In genomic region chr16:62855385-62855784, GRCm38 (mm10) we compare ENCODE assay signal across 12 mouse cellular contexts. TPM values are rescaled to one million over a fixed set of nuclear protein-coding genes. Genes with fewer than 3 reads are reported as not detected.
DNase-seq lines count a peak whose midpoint lies in the region; ATAC-seq and TF ChIP-seq lines count a peak whose summit lies in the region.
"Had no signal": no experiment of that assay in that cellular context is flagged by ENCODE, and none has a peak within 500 bp of the region (broad histone marks: within the 10 kb centered on the region; RNA-seq: fewer than 3 reads in every experiment).

No protein-coding gene starts in this region.

- H3K4me2 ChIP-seq in hindbrain, embryonic 16.5 days (ENCODE audit: low read length): no peak overlapping the region
- H3K4me2 ChIP-seq in lung, embryonic 15.5 days: peak overlapping the region; percentile 82

- TF ChIP-seq POLR2A in bone marrow, adult 2 months (IDR thresholded peaks at IDR 0.05; ENCODE audit: borderline replicate concordance, control insufficient read depth, low read depth, low read length): no peak

- H3K9me3 ChIP-seq in hindbrain, embryonic 10.5 days: no peaks in the 10 kb centered on the region
- H3K9me3 ChIP-seq in hindbrain, embryonic 16.5 days (ENCODE audit: control insufficient read depth, low read length): no peaks in the 10 kb centered on the region
- H3K9me3 ChIP-seq in lung, embryonic 15.5 days: no peaks in the 10 kb centered on the region
- H3K9me3 ChIP-seq: hindbrain, embryonic 15.5 days had no signal

- H3K4me1 ChIP-seq in hindbrain, embryonic 10.5 days (replicated peaks): peaks cover 14% of the 10 kb centered on the region; the same call in 1 of the 2 replicates
- no peaks in the 10 kb centered on the region for H3K4me1 ChIP-seq in hindbrain, embryonic 16.5 days (ENCODE audit: control insufficient read depth, insufficient read depth, low read depth, low read length)
- no peaks in the 10 kb centered on the region; the same call in 1 of the 2 replicates for H3K4me1 ChIP-seq in bone marrow, adult 2 months (ENCODE audit: control insufficient read depth, insufficient read depth, low read length)
- peaks cover 7% of the 10 kb centered on the region; the same call in 1 of the 2 replicates for H3K4me1 ChIP-seq in lung, embryonic 15.5 days

- peak; percentile 13 for DNase-seq in hindbrain, embryonic 10.5 days (ENCODE audit: low spot score)
- DNase-seq in ZHBTc4 (ENCODE audit: low read depth, low spot score): peak; percentile 32
- no peak for DNase-seq in c-Kit-positive CD71-positive TER-119-positive erythroid progenitor cells, embryonic 14.5 days (ENCODE audit: low spot score)
- no peak for DNase-seq in urinary bladder, postnatal 14 days (ENCODE audit: low spot score)
- DNase-seq: spleen, adult 18-20 months; thymus, postnatal 36 days had no signal

- ATAC-seq in hindbrain, embryonic 16.5 days: no peak
- no peak for ATAC-seq in lung, embryonic 15.5 days (ENCODE audit: borderline replicate concordance, extremely low read depth, low FRiP score, low TSS enrichment)

- TF ChIP-seq CTCF in bone marrow, adult 2 months (IDR thresholded peaks at IDR 0.05; ENCODE audit: control insufficient read depth, insufficient read depth, low read length): no peak

- 73% methylated on average over 6 of the region's 6 CpGs for WGBS in hindbrain, embryonic 10.5 days
- 70% methylated on average over 6 of the region's 6 CpGs for WGBS in hindbrain, embryonic 16.5 days
- WGBS in bone marrow, adult 2 months: 92% methylated on average over 6 of the region's 6 CpGs
- 32% methylated on average over 6 of the region's 6 CpGs for WGBS in lung, embryonic 15.5 days

- no peak overlapping the region for H3K27ac ChIP-seq in hindbrain, embryonic 10.5 days
- no peak overlapping the region for H3K27ac ChIP-seq in hindbrain, embryonic 16.5 days (ENCODE audit: low read depth, low read length)
- no peak overlapping the region for H3K27ac ChIP-seq in bone marrow, adult 2 months (ENCODE audit: control insufficient read depth, insufficient read depth, low read depth, low read length, poor library complexity)
- H3K27ac ChIP-seq in lung, embryonic 15.5 days: no peak overlapping the region
- H3K27ac ChIP-seq: hindbrain, embryonic 15.5 days had no signal

- 0 out of 2 replicates have a peak overlapping the region, but pooled peaks have one; percentile 68 for H3K4me3 ChIP-seq in hindbrain, embryonic 10.5 days
- H3K4me3 ChIP-seq in hindbrain, embryonic 16.5 days (ENCODE audit: low read length): no peak overlapping the region
- H3K4me3 ChIP-seq in bone marrow, adult 2 months (replicated peaks; ENCODE audit: control insufficient read depth, low read depth, low read length): peak overlapping the region; percentile 11
- peak overlapping the region; percentile 69; the same call in 1 of the 2 replicates for H3K4me3 ChIP-seq in lung, embryonic 15.5 days

- H3K36me3 ChIP-seq in hindbrain, embryonic 10.5 days: no peaks in the 10 kb centered on the region
- H3K36me3 ChIP-seq in hindbrain, embryonic 16.5 days (ENCODE audit: control insufficient read depth, insufficient read depth, low read length): no peaks in the 10 kb centered on the region
- H3K36me3 ChIP-seq in lung, embryonic 15.5 days: no peaks in the 10 kb centered on the region
- H3K36me3 ChIP-seq: hindbrain, embryonic 15.5 days had no signal

- H3K9ac ChIP-seq in hindbrain, embryonic 16.5 days (ENCODE audit: low read depth, low read length): no peak overlapping the region
- H3K9ac ChIP-seq in lung, embryonic 15.5 days: no peak overlapping the region

- no peaks in the 10 kb centered on the region for H3K27me3 ChIP-seq in hindbrain, embryonic 10.5 days (ENCODE audit: insufficient read depth, poor library complexity, severe bottlenecking)
- H3K27me3 ChIP-seq in hindbrain, embryonic 16.5 days (replicated peaks; ENCODE audit: control insufficient read depth, insufficient read depth, low read length): no peaks in the 10 kb centered on the region
- H3K27me3 ChIP-seq in lung, embryonic 15.5 days: no peaks in the 10 kb centered on the region

RNA-seq across cellular contexts. Expression of gene Pros1, which starts 1.3 kb away (rescaled TPM):
- 16.7 and 18.6 TPM in 2 replicates for polyA plus RNA-seq in hindbrain, embryonic 10.5 days (2016; fragmentation: Nextera tagmentation; extraction: Ambion mirVana)
- polyA plus RNA-seq in hindbrain, embryonic 16.5 days (2015; fragmentation: Nextera tagmentation; extraction: Ambion mirVana): 10.1 and 11.6 TPM in 2 replicates
- polyA plus RNA-seq in bone marrow, adult 2 months (2011; ENCODE audit: insufficient read depth, insufficient read length, low replicate concordance, missing spikeins): 5.7 and 8.6 TPM in 2 replicates
- polyA plus RNA-seq in lung, embryonic 15.5 days (2015; fragmentation: Nextera tagmentation; extraction: Ambion mirVana): 66.1 and 69.3 TPM in 2 replicates

RNA-seq across cellular contexts. Expression of gene Arl13b, which starts 8.5 kb away (rescaled TPM):
- 13.5 and 17.6 TPM in 2 replicates for polyA plus RNA-seq in hindbrain, embryonic 10.5 days (2016; fragmentation: Nextera tagmentation; extraction: Ambion mirVana)
- polyA plus RNA-seq in hindbrain, embryonic 16.5 days (2015; fragmentation: Nextera tagmentation; extraction: Ambion mirVana): 15.9 and 16.5 TPM in 2 replicates
- 3.1 and 3.5 TPM in 2 replicates for polyA plus RNA-seq in bone marrow, adult 2 months (2011; ENCODE audit: insufficient read depth, insufficient read length, low replicate concordance, missing spikeins)
- 20.5 and 21.3 TPM in 2 replicates for polyA plus RNA-seq in lung, embryonic 15.5 days (2015; fragmentation: Nextera tagmentation; extraction: Ambion mirVana)

RNA-seq across cellular contexts. Expression of gene Stx19, which starts 40.9 kb away (rescaled TPM):
- polyA plus RNA-seq in hindbrain, embryonic 10.5 days (2016; fragmentation: Nextera tagmentation; extraction: Ambion mirVana): 0.31 and 0.48 TPM in 2 replicates
- 0.26 and 0.29 TPM in 2 replicates for polyA plus RNA-seq in hindbrain, embryonic 16.5 days (2015; fragmentation: Nextera tagmentation; extraction: Ambion mirVana)
- not detected in 2 replicates for polyA plus RNA-seq in bone marrow, adult 2 months (2011; ENCODE audit: insufficient read depth, insufficient read length, low replicate concordance, missing spikeins)
- 3.0 and 3.5 TPM in 2 replicates for polyA plus RNA-seq in lung, embryonic 15.5 days (2015; fragmentation: Nextera tagmentation; extraction: Ambion mirVana)
- polyA plus RNA-seq: cortical plate, adult 2 months; frontal cortex, adult 2 months had no signal

Comparison
In these comparisons a context has a peak if more than half of its experiments do, and no peak if none do; other contexts are left out.
1. DNase-seq: peak in hindbrain, embryonic 10.5 days (single experiment) and ZHBTc4 (single experiment); none in c-Kit-positive CD71-positive TER-119-positive erythroid progenitor cells, embryonic 14.5 days (single experiment) and urinary bladder, postnatal 14 days (single experiment).